Mouse (Mus musculus) neural tube, embryonic 13.5 days (tissue): ENCODE results near the gene Ch25h. TPM values are rescaled to one million over a fixed set of nuclear protein-coding genes. Genes with fewer than 3 reads are reported as not detected.

Experiments used
- ATAC-seq: fragments of 200-750 bp; cut with Nextera tagmentation; 2 replicates; pipeline ENCODE4 v1.8.0; 2017; ENCODE audit warnings: low read depth, mild to moderate bottlenecking, moderate TSS enrichment, moderate library complexity
- H3K27ac ChIP-seq: fragments of 300-500 bp; sonication (generic); replicated peaks from 2 replicates; pipeline ENCODE4 v1.5.1; 2015; ENCODE audit warnings: moderate library complexity, mild to moderate bottlenecking, inconsistent platforms
- H3K27me3 ChIP-seq: fragments of 300-500 bp; sonication (generic); 2 replicates; pipeline ENCODE4 v1.6.1; 2015; ENCODE audit warnings: mild to moderate bottlenecking, inconsistent platforms
- H3K36me3 ChIP-seq: fragments of 300-500 bp; sonication (generic); 2 replicates; pipeline ENCODE4 v1.6.1; 2015; ENCODE audit warnings: mild to moderate bottlenecking, inconsistent platforms
- H3K4me1 ChIP-seq: fragments of 300-500 bp; sonication (generic); replicated peaks from 2 replicates; pipeline ENCODE4 v1.6.1; 2015; ENCODE audit warnings: inconsistent platforms
- H3K4me2 ChIP-seq: fragments of 300-500 bp; sonication (generic); 2 replicates; pipeline ENCODE4 v1.6.1; 2015; ENCODE audit warnings: inconsistent platforms, mild to moderate bottlenecking, moderate library complexity
- H3K4me3 ChIP-seq: fragments of 300-500 bp; sonication (generic); 2 replicates; pipeline ENCODE4 v1.5.1; 2015; ENCODE audit warnings: mild to moderate bottlenecking, inconsistent platforms
- H3K9ac ChIP-seq: fragments of 300-500 bp; sonication (generic); 2 replicates; pipeline ENCODE4 v1.6.1; 2015; ENCODE audit warnings: moderate library complexity, mild to moderate bottlenecking, inconsistent platforms
- H3K9me3 ChIP-seq: fragments of 300-500 bp; sonication (generic); 2 replicates; pipeline ENCODE4 v1.6.1; 2016; ENCODE audit warnings: inconsistent platforms
- WGBS: fragments of 180-500 bp; shearing (Covaris S2); methylation state at CpG from one replicate; pipeline ENCODE4 v1.1.7; 2015; 5-methylcytosine and 5-hydroxymethylcytosine counted together
- polyA plus RNA-seq: library from polyadenylated mRNA; unstranded; fragments of >200 nt; fragmentation: Nextera tagmentation; extraction: Ambion mirVana; gene quantifications from 2 replicates; pipeline ENCODE4 v1.2.1, GENCODE M21; 2015

Ch25h gene
- polyA plus RNA-seq, 1 experiment from 2014 or later, result 0.36 TPM

DNA sequence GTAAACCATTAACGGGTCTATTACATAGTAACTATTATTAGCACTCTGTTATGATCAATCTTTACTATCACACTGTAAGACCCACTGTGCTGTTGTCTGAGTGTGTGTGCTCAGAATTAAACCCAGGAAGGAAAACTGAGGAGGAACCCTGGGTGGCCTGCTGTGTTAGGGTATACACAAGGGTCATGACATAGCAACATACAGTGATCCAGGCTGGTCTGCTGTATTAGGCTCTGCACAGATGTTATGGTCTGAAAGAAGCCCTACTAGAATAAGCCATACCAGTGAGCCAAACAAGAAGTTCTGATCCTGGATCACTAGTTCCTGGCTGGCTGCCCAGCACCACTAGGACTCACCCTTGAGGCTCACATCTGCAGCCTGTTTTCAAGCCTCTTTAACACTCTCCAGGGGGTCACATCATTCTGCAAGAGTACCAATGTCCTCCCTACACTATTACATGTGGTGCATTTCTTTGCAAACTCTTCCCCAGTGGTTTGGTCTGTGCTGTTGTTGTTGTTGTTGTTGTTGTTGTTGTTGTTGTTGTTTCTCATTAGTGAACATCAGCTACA is 13.4 kb downstream of the Ch25h start:
- Histone ChIP-seq H3K4me2 (no peak overlapping the region), H3K9me3 (no peaks in the 10 kb centered on the region), H3K9ac (no peak overlapping the region), H3K27me3 (no peaks in the 10 kb centered on the region), H3K4me3 (no peak overlapping the region), H3K4me1 (no peaks in the 10 kb centered on the region), H3K36me3 (no peaks in the 10 kb centered on the region), H3K27ac (no peak overlapping the region)
- 86% methylated on average over 1 of the region's 1 CpGs for WGBS
- no peak for ATAC-seq

DNA sequence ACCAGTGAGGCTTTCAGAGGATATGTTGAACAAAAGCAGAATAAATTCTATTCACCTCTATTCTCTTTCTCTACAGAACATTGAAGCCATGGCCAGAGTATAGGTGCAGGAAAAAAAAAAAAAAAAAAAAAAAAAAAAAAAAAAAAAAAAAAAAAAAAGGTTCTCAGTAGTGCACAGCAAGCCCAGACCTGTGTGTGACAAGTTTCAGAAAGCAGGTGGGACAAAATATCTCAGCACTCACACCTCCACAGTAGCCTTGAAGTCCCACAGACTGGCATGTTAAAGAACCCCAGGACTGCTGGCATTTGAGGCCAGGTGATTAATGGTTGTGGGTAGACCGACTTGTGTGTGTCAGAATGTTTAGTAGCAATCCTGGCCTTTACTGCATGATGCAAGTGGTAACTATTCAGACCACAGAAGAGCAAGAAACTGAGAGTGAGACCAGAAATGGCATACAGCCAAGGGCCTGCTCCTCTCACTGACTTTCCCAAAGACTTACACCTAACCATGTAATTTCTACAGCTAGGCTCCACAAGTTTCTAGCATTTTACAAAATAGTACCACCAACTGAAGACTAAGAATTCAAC is 24.1 kb downstream of the Ch25h start:
- no peak overlapping the region for H3K4me2 ChIP-seq

DNA sequence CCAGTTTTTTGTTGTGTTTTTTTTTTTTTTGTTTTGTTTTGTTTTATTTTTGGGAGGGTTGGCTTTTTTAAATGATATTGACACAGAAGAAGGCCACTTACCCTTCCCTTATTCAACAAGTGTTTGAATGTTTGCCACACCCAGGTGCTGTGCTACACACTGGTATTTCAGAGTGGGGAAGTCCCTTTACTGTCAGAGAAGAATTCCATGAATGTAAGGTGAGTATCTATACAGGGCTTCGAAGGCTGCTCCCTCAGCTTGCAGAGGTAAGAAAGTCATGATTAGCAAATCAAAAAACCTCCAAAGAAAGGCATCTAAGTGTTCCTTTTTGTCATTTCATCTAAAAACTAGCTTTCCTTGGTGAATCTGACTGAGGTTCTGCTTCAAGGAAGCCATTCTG is 26.1 kb downstream of the Ch25h start:
- H3K4me2 ChIP-seq, result no peak overlapping the region
- H3K27ac ChIP-seq, result no peak overlapping the region
- no peak for ATAC-seq
- no peak overlapping the region for H3K4me3 ChIP-seq
- no peaks in the 10 kb centered on the region for H3K4me1 ChIP-seq
- H3K9ac ChIP-seq, result no peak overlapping the region
- no peaks in the 10 kb centered on the region for H3K9me3 ChIP-seq
- WGBS, result 93% methylated on average over 1 of the region's 1 CpGs
- H3K36me3 ChIP-seq, result no peaks in the 10 kb centered on the region
- H3K27me3 ChIP-seq, result no peaks in the 10 kb centered on the region

More for the DNA sequence above, 24.1 kb downstream of the Ch25h start:
- Histone ChIP-seq H3K9me3 (no peaks in the 10 kb centered on the region), H3K4me1 (no peaks in the 10 kb centered on the region), H3K27me3 (no peaks in the 10 kb centered on the region), H3K4me3 (no peak overlapping the region), H3K36me3 (no peaks in the 10 kb centered on the region), H3K9ac (no peak overlapping the region), H3K27ac (no peak overlapping the region)
- ATAC-seq, result no peak
- 41% methylated on average over 1 of the region's 1 CpGs for WGBS

DNA sequence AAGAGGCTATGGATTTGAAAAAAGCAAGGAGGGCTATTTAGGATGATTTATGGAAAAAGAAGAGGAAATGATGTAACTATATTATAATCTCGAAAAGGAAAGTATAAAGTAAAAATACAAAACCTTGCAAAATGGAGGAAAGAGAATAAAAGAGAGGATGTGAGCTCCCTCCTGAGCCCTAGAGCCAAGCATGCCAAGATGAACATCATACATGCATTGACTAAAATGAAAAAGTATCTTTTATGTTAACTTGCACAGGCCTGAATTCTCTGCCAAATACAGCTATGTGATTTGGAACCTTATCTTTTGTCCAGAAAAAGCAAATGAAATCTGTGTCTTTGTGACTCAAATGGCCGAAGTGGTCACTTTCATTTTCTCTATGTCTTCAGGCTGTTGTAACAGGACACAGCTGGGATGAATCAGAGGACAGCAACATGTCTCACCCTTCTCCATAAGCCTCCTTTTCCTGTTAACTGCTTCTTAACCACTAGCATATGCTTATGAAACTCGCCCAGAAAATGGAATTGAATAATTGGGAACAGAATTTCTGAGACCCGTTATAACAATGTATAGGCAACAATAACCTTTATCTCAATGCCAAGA is 29.5 kb downstream of the Ch25h start:
- Histone ChIP-seq H3K36me3 (no peaks in the 10 kb centered on the region), H3K27me3 (no peaks in the 10 kb centered on the region), H3K9ac (no peak overlapping the region), H3K27ac (no peak overlapping the region), H3K4me2 (no peak overlapping the region), H3K9me3 (no peaks in the 10 kb centered on the region), H3K4me3 (no peak overlapping the region), H3K4me1 (no peaks in the 10 kb centered on the region)
- 77% methylated on average over 4 of the region's 4 CpGs for WGBS
- no peak for ATAC-seq

DNA sequence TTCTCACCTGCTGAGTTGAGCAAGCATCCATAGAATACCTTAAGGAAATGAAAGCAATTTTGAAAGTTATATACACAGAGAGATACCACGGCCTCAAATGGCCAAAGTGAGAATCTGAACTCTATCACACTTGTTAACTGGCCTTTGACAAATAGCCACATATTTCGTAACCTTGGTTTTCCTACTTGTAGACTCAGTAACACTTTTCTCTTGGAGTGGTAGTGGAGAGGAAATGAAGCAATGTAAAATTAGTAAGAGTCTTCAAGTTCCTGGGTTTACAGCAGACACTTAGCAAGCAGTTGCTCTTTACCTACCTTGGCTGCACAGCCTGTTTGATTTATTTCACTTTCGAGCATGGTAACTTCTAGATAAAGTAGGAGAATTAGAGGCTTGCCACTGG is 30.2 kb downstream of the Ch25h start:
- H3K9ac ChIP-seq, result no peak overlapping the region
- H3K36me3 ChIP-seq, result no peaks in the 10 kb centered on the region
- no peaks in the 10 kb centered on the region for H3K4me1 ChIP-seq
- no peak overlapping the region for H3K4me3 ChIP-seq
- no peak for ATAC-seq
- no peaks in the 10 kb centered on the region for H3K27me3 ChIP-seq
- H3K4me2 ChIP-seq, result no peak overlapping the region
- H3K27ac ChIP-seq, result no peak overlapping the region
- 89% methylated on average over 3 of the region's 3 CpGs for WGBS
- no peaks in the 10 kb centered on the region for H3K9me3 ChIP-seq

DNA sequence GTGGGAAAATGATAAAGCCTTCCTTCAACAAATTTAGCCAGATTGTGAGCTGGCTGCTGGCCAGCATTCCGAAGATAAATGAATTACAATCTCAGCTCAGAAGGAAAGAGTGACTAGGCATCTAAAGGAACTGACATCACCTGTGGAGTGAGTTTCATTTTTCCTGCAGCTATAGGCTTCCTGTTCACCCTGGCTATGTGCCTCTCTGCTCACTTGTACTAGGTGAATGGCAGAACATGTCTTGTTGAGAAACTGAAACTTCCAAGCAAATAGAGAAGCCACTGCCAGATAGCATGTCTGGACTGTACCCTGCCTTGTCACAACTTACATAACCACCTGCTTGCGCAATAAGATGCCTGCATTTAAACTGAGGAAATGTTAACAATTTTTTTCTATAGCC is 33.0 kb downstream of the Ch25h start:
- H3K36me3 ChIP-seq, result no peaks in the 10 kb centered on the region
- 85% methylated on average over 2 of the region's 2 CpGs for WGBS

DNA sequence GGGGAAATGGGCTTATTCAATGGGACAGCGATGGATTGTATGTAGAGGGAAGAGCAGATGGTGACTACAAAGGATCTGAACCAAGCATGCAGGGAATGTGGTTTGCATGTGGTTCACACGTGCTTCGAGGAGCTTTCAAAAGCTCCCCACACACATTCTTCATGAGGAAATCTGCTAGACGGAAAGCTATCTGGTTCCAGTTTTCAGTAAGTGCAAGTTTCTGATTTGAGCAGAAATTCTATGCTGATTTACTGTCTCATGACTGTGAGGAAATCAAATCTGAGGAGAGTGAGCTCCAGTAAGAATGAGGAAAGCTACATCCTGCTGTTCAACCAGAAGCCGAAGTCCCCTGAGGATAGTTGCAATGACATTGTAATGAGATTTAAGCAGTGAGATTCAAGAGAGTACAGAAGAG is 39.8 kb downstream of the Ch25h start:
- no peak overlapping the region for H3K27ac ChIP-seq
- no peaks in the 10 kb centered on the region for H3K9me3 ChIP-seq
- H3K36me3 ChIP-seq, result no peaks in the 10 kb centered on the region
- no peak overlapping the region for H3K9ac ChIP-seq
- no peaks in the 10 kb centered on the region for H3K4me1 ChIP-seq
- WGBS, result 45% methylated on average over 5 of the region's 5 CpGs
- ATAC-seq, result no peak
- H3K4me3 ChIP-seq, result no peak overlapping the region
- no peak overlapping the region for H3K4me2 ChIP-seq
- H3K27me3 ChIP-seq, result no peaks in the 10 kb centered on the region

More for the DNA sequence above, 33.0 kb downstream of the Ch25h start:
- no peak overlapping the region for H3K9ac ChIP-seq
- H3K27ac ChIP-seq, result no peak overlapping the region
- no peaks in the 10 kb centered on the region for H3K4me1 ChIP-seq
- H3K4me3 ChIP-seq, result no peak overlapping the region
- H3K27me3 ChIP-seq, result no peaks in the 10 kb centered on the region
- no peak overlapping the region for H3K4me2 ChIP-seq
- no peak for ATAC-seq
- H3K9me3 ChIP-seq, result no peaks in the 10 kb centered on the region

DNA sequence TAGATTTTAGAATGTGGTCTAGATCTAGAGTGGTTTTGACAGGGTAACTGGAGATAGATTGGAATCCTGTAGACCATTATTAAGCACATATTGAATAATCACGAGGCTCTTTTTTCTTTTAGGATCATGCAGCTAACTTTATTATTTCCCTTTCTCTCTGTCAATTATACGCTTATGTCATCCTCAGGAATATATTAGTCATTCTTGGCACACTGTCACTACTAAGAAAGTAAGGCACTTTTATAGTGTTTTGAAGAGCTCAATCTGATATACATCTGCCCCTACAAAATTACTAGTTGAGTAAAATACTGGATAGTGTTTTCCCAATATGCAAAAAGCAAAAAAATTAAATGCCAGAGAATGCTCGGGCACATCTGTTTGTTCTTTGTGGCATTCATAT is 43.6 kb downstream of the Ch25h start:
- H3K4me1 ChIP-seq, result no peaks in the 10 kb centered on the region
- no peaks in the 10 kb centered on the region for H3K36me3 ChIP-seq
- H3K9ac ChIP-seq, result no peak overlapping the region
- no peaks in the 10 kb centered on the region for H3K27me3 ChIP-seq
- 85% methylated on average over 3 of the region's 3 CpGs for WGBS
- H3K4me3 ChIP-seq, result no peak overlapping the region
- no peak overlapping the region for H3K27ac ChIP-seq
- H3K4me2 ChIP-seq, result no peak overlapping the region
- no peak for ATAC-seq
- no peaks in the 10 kb centered on the region for H3K9me3 ChIP-seq

DNA sequence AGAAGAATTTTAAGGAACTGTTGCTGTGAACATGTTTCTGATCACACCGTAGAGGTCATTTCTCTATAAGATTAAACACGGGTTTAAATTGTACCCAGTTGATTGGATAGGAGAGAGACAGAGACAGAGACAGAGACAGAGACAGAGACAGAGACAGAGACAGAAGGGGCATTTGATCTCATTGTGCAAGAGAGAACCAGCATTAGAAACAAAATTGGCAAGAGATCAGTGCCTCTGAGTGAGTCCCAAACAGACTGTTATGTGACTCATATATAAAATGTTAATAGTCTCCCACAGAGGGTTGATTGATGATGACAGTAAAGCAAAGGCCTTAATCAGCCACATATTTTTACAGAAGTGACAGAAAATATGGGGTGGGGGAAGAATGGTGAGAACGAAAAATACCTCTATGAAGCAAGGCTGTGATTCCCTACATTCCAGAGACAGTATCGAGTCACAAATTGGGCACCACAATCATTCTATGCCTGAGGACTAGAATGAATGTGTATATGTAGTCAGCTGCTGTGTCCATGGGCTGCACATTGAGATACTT is 51.1 kb downstream of the Ch25h start:
- Histone ChIP-seq H3K9ac (no peak overlapping the region), H3K4me3 (no peak overlapping the region), H3K27me3 (no peaks in the 10 kb centered on the region), H3K27ac (no peak overlapping the region), H3K4me2 (no peak overlapping the region), H3K9me3 (no peaks in the 10 kb centered on the region), H3K36me3 (no peaks in the 10 kb centered on the region), H3K4me1 (no peaks in the 10 kb centered on the region)
- WGBS, result 87% methylated on average over 4 of the region's 4 CpGs
- ATAC-seq, result no peak

Other genes starting within 250 kb of the Ch25h start
- gene Acta2, start 219.6 kb downstream of the Ch25h start, polyA plus RNA-seq, result 28.1 and 52.1 TPM in 2 replicates
- 1.0 and 1.3 TPM in 2 replicates for gene Fas, start 184.5 kb downstream of the Ch25h start, polyA plus RNA-seq
- gene Lipa, start 52.3 kb upstream of the Ch25h start, polyA plus RNA-seq, result 23.8 and 25.8 TPM in 2 replicates
- gene Ifit2, start 75.5 kb upstream of the Ch25h start, polyA plus RNA-seq, result 3.1 and 3.8 TPM in 2 replicates
- 0.61 and 2.1 TPM in 2 replicates for gene Ifit3, start 108.4 kb upstream of the Ch25h start, polyA plus RNA-seq
- 0.75 and 0.79 TPM in 2 replicates for gene Ifit1bl1, start 126.8 kb upstream of the Ch25h start, polyA plus RNA-seq
- 0.35 TPM in 1 of 2 replicates, not detected in the other for gene Ifit3b, start 132.8 kb upstream of the Ch25h start, polyA plus RNA-seq
- 0.18 TPM in 1 of 2 replicates, not detected in the other for gene Ifit1bl2, start 165.6 kb upstream of the Ch25h start, polyA plus RNA-seq
- 0.32 and 0.75 TPM in 2 replicates for gene Ifit1, start 165.7 kb upstream of the Ch25h start, polyA plus RNA-seq